9 mouse cellular contexts compared by ENCODE assay signal in genomic region chr12:45929760-45930150, GRCm38 (mm10).
DNase-seq lines count a peak whose midpoint lies in the region; ATAC-seq lines count a peak whose summit lies in the region.
"Had no signal": no experiment of that assay in that cellular context is flagged by ENCODE, and none has a peak within 500 bp of the region (broad histone marks: within the 10 kb centered on the region; RNA-seq: fewer than 3 reads in every experiment).

No protein-coding gene starts in this region.

- no peaks in the 10 kb centered on the region for H3K27me3 ChIP-seq in embryonic facial prominence, embryonic 11.5 days (ENCODE audit: control insufficient read depth, insufficient read depth, low read length)
- H3K27me3 ChIP-seq: liver, embryonic 15.5 days had no signal

- no peak for ATAC-seq in embryonic facial prominence, embryonic 11.5 days (replicated peaks; ENCODE audit: insufficient number of reproducible peaks, low FRiP score, low TSS enrichment, low read depth)

- H3K4me2 ChIP-seq in embryonic facial prominence, embryonic 11.5 days (ENCODE audit: low read depth, low read length): no peak overlapping the region
- H3K4me2 ChIP-seq: liver, embryonic 15.5 days had no signal

- H3K4me1 ChIP-seq in embryonic facial prominence, embryonic 11.5 days (ENCODE audit: control insufficient read depth, insufficient read depth, low read length): no peaks in the 10 kb centered on the region
- H3K4me1 ChIP-seq: liver, embryonic 15.5 days had no signal

- no peaks in the 10 kb centered on the region for H3K36me3 ChIP-seq in embryonic facial prominence, embryonic 11.5 days (replicated peaks; ENCODE audit: control insufficient read depth, insufficient read depth, low read depth, low read length)
- H3K36me3 ChIP-seq: liver, embryonic 15.5 days had no signal

- H3K27ac ChIP-seq in embryonic facial prominence, embryonic 11.5 days (replicated peaks; ENCODE audit: low read depth, low read length): no peak overlapping the region
- H3K27ac ChIP-seq: liver, embryonic 15.5 days had no signal

- 52% methylated on average over 3 of the region's 3 CpGs for WGBS in embryonic facial prominence, embryonic 11.5 days

- peak; percentile 6 for DNase-seq in heart, postnatal 4 days
- DNase-seq in heart, adult 18-20 months: no peak
- peak; percentile 6 for DNase-seq in NIH3T3 (ENCODE audit: low read depth)
- DNase-seq in embryonic facial prominence, embryonic 11.5 days (ENCODE audit: low spot score): peak; percentile 60
- peak; percentile 16 to 71 for DNase-seq in layer of hippocampus, postnatal 14 days (ENCODE audit: low spot score in 2 of 2)
- DNase-seq in right cerebral cortex, postnatal 14 days: peak; percentile 30
- no peak for DNase-seq in spleen, adult 18-20 months
- DNase-seq in yolk sac, embryonic 10.5 days (ENCODE audit: low spot score): no peak

- H3K9ac ChIP-seq in embryonic facial prominence, embryonic 11.5 days (replicated peaks; ENCODE audit: low read length): no peak overlapping the region
- H3K9ac ChIP-seq: liver, embryonic 15.5 days had no signal

- no peaks in the 10 kb centered on the region for H3K9me3 ChIP-seq in embryonic facial prominence, embryonic 11.5 days (replicated peaks; ENCODE audit: control insufficient read depth, low read length)
- H3K9me3 ChIP-seq: liver, embryonic 15.5 days had no signal

- no peak overlapping the region for H3K4me3 ChIP-seq in embryonic facial prominence, embryonic 11.5 days (ENCODE audit: low read depth, low read length)
- H3K4me3 ChIP-seq: liver, embryonic 15.5 days had no signal

Comparison
In these comparisons a context has a peak if more than half of its experiments do, and no peak if none do; other contexts are left out.
1. DNase-seq: peak in heart, postnatal 4 days (single experiment), NIH3T3 (single experiment), embryonic facial prominence, embryonic 11.5 days (single experiment), layer of hippocampus, postnatal 14 days (2 of 2) and right cerebral cortex, postnatal 14 days (single experiment); none in heart, adult 18-20 months (0 of 2), spleen, adult 18-20 months (0 of 2) and yolk sac, embryonic 10.5 days (single experiment).